Mouse (Mus musculus): ENCODE measurements around the gene H2-Ab1. TPM values are rescaled to one million over a fixed set of nuclear protein-coding genes. Genes with fewer than 3 reads are reported as not detected.

H2-Ab1 gene
- polyA plus RNA-seq (2014; fragmentation: Illumina TruSeq; extraction: RNeasy Lipid Tissue Mini Kit (QIAGEN cat#74804); ENCODE audit: insufficient read depth, low read depth, low replicate concordance): 553 TPM

GRCm38 (mm10) chr17:34257594-34258375, at the start of gene H2-Ab1:
TSS of gene H2-Ab1 (plus strand) at chr17:34257689.

GRCm38 (mm10) chr17:34238706-34239105, 18.8 kb upstream of the H2-Ab1 start, which contains the start of gene H2-Ob:
TSS of gene H2-Ob (plus strand) at chr17:34238903.

DNA sequence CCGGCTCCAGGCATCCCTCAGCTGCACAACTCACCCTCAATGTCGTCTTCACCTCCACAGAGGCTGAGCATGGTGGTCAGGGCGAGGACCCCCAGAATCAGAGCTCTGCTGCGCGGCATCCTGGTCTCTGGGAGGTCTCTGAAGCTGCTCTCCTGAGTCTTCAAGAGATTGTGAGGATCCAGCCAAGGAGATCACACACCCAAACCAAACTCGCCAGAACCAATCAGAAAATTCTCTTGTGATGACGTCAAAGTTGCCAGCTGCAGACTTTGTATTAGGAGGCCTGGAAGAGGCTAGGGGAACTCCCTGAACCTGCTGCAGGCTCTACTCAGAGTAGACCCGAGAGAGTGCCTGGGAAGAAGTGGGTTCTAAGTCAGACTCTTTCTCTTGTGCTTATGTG, 30.2 kb downstream of the H2-Ab1 start, which contains the start of gene H2-Aa:
H2-Aa (minus strand) TSS at position 176 of the 400 bp plus-strand sequence.

DNA sequence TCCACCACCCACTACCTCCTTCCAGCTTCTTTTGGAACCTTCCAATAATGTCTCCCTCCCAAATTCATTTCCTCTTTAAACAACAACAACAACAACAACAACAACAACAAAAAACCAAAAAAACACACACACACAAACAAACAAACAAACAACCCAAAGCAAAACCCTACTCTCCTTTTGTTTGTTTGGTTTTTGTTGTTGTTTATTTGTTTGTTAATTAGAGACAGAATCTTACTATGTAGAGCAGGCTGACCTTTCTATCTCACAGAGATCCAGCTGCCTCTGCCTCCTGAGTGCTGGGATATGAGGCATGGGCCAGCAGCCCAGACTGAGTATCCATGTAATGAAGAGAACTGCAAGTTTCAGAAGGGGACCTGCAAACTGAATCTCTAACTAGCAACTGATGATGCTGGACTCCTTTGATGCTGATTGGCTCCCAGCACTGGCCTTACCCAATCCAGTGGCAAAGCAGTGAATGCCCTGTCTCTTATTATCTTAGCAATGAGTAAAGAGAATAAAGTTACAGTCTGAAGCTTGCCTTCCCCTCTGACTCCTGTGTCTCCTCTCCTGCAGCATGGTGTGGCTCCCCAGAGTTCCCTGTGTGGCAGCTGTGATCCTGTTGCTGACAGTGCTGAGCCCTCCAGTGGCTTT, 48.0 kb downstream of the H2-Ab1 start, which contains the start of gene H2-Eb1:
H2-Eb1 (plus strand) TSS at position 488 of the 651 bp plus-strand sequence.

Other genes starting within 250 kb of the H2-Ab1 start
- 21.8 TPM for gene Ring1, start 233.0 kb upstream of the H2-Ab1 start, polyA plus RNA-seq (2014; fragmentation: Illumina TruSeq; extraction: RNeasy Lipid Tissue Mini Kit (QIAGEN cat#74804); ENCODE audit: insufficient read depth, low read depth, low replicate concordance)
- 90.2 TPM for gene H2-Ke6, start 229.6 kb upstream of the H2-Ab1 start, polyA plus RNA-seq (2014; fragmentation: Illumina TruSeq; extraction: RNeasy Lipid Tissue Mini Kit (QIAGEN cat#74804); ENCODE audit: insufficient read depth, low read depth, low replicate concordance)
- gene Slc39a7, start 226.0 kb upstream of the H2-Ab1 start, polyA plus RNA-seq (2014; fragmentation: Illumina TruSeq; extraction: RNeasy Lipid Tissue Mini Kit (QIAGEN cat#74804); ENCODE audit: insufficient read depth, low read depth, low replicate concordance): 95.6 TPM
- 33.6 TPM for gene Rxrb, start 225.9 kb upstream of the H2-Ab1 start, polyA plus RNA-seq (2014; fragmentation: Illumina TruSeq; extraction: RNeasy Lipid Tissue Mini Kit (QIAGEN cat#74804); ENCODE audit: insufficient read depth, low read depth, low replicate concordance)
- gene Col11a2, start 218.3 kb upstream of the H2-Ab1 start, polyA plus RNA-seq (2014; fragmentation: Illumina TruSeq; extraction: RNeasy Lipid Tissue Mini Kit (QIAGEN cat#74804); ENCODE audit: insufficient read depth, low read depth, low replicate concordance): 1.1 TPM
- gene H2-Oa, start 165.3 kb upstream of the H2-Ab1 start, polyA plus RNA-seq (2014; fragmentation: Illumina TruSeq; extraction: RNeasy Lipid Tissue Mini Kit (QIAGEN cat#74804); ENCODE audit: insufficient read depth, low read depth, low replicate concordance): 12.5 TPM
- gene H2-DMa, start 138.1 kb upstream of the H2-Ab1 start, polyA plus RNA-seq (2014; fragmentation: Illumina TruSeq; extraction: RNeasy Lipid Tissue Mini Kit (QIAGEN cat#74804); ENCODE audit: insufficient read depth, low read depth, low replicate concordance): 75.7 TPM
- 94.4 TPM for gene Brd2, start 135.1 kb upstream of the H2-Ab1 start, polyA plus RNA-seq (2014; fragmentation: Illumina TruSeq; extraction: RNeasy Lipid Tissue Mini Kit (QIAGEN cat#74804); ENCODE audit: insufficient read depth, low read depth, low replicate concordance)
- gene H2-DMb2, start 114.4 kb upstream of the H2-Ab1 start, polyA plus RNA-seq (2014; fragmentation: Illumina TruSeq; extraction: RNeasy Lipid Tissue Mini Kit (QIAGEN cat#74804); ENCODE audit: insufficient read depth, low read depth, low replicate concordance): 35.5 TPM
- gene H2-DMb1, start 104.6 kb upstream of the H2-Ab1 start, polyA plus RNA-seq (2014; fragmentation: Illumina TruSeq; extraction: RNeasy Lipid Tissue Mini Kit (QIAGEN cat#74804); ENCODE audit: insufficient read depth, low read depth, low replicate concordance): 64.1 TPM
- gene Tap1, start 70.1 kb upstream of the H2-Ab1 start, polyA plus RNA-seq (2014; fragmentation: Illumina TruSeq; extraction: RNeasy Lipid Tissue Mini Kit (QIAGEN cat#74804); ENCODE audit: insufficient read depth, low read depth, low replicate concordance): 21.5 TPM
- 59.9 TPM for gene Psmb9, start 69.9 kb upstream of the H2-Ab1 start, polyA plus RNA-seq (2014; fragmentation: Illumina TruSeq; extraction: RNeasy Lipid Tissue Mini Kit (QIAGEN cat#74804); ENCODE audit: insufficient read depth, low read depth, low replicate concordance)
- 140 TPM for gene Psmb8, start 60.0 kb upstream of the H2-Ab1 start, polyA plus RNA-seq (2014; fragmentation: Illumina TruSeq; extraction: RNeasy Lipid Tissue Mini Kit (QIAGEN cat#74804); ENCODE audit: insufficient read depth, low read depth, low replicate concordance)
- 47.7 TPM for gene Tap2, start 54.2 kb upstream of the H2-Ab1 start, polyA plus RNA-seq (2014; fragmentation: Illumina TruSeq; extraction: RNeasy Lipid Tissue Mini Kit (QIAGEN cat#74804); ENCODE audit: insufficient read depth, low read depth, low replicate concordance)
- gene H2-Ob, start 18.8 kb upstream of the H2-Ab1 start, polyA plus RNA-seq (2014; fragmentation: Illumina TruSeq; extraction: RNeasy Lipid Tissue Mini Kit (QIAGEN cat#74804); ENCODE audit: insufficient read depth, low read depth, low replicate concordance): 28.6 TPM
- gene H2-Aa, start 30.1 kb downstream of the H2-Ab1 start, polyA plus RNA-seq (2014; fragmentation: Illumina TruSeq; extraction: RNeasy Lipid Tissue Mini Kit (QIAGEN cat#74804); ENCODE audit: insufficient read depth, low read depth, low replicate concordance): 647 TPM
- gene H2-Eb1, start 48.2 kb downstream of the H2-Ab1 start, polyA plus RNA-seq (2014; fragmentation: Illumina TruSeq; extraction: RNeasy Lipid Tissue Mini Kit (QIAGEN cat#74804); ENCODE audit: insufficient read depth, low read depth, low replicate concordance): 475 TPM
- gene H2-Eb2, start 68.0 kb downstream of the H2-Ab1 start, polyA plus RNA-seq (2014; fragmentation: Illumina TruSeq; extraction: RNeasy Lipid Tissue Mini Kit (QIAGEN cat#74804); ENCODE audit: insufficient read depth, low read depth, low replicate concordance): 1.6 TPM
- 0.20 TPM for gene Btnl2, start 97.1 kb downstream of the H2-Ab1 start, polyA plus RNA-seq (2014; fragmentation: Illumina TruSeq; extraction: RNeasy Lipid Tissue Mini Kit (QIAGEN cat#74804); ENCODE audit: insufficient read depth, low read depth, low replicate concordance)
- gene Btnl1, start 119.4 kb downstream of the H2-Ab1 start, polyA plus RNA-seq (2014; fragmentation: Illumina TruSeq; extraction: RNeasy Lipid Tissue Mini Kit (QIAGEN cat#74804); ENCODE audit: insufficient read depth, low read depth, low replicate concordance): not detected
- gene BC051142, start 141.1 kb downstream of the H2-Ab1 start, polyA plus RNA-seq (2014; fragmentation: Illumina TruSeq; extraction: RNeasy Lipid Tissue Mini Kit (QIAGEN cat#74804); ENCODE audit: insufficient read depth, low read depth, low replicate concordance): 0.24 TPM
- gene Btnl4, start 219.6 kb downstream of the H2-Ab1 start, polyA plus RNA-seq (2014; fragmentation: Illumina TruSeq; extraction: RNeasy Lipid Tissue Mini Kit (QIAGEN cat#74804); ENCODE audit: insufficient read depth, low read depth, low replicate concordance): not detected

Measured in lung, adult 10 weeks (tissue).